Mouse (Mus musculus) layer of hippocampus, postnatal 36 days (tissue): ENCODE measurements around the gene Cyp3a57. TPM values are rescaled to one million over a fixed set of nuclear protein-coding genes. Genes with fewer than 3 reads are reported as not detected.
"Not testable (repeated sequence)": the region's sequence is repeated elsewhere in the genome, so short reads cannot be mapped to it uniquely, and the experiment has no call there.

Source experiments
- DNase-seq, 2 experiments: peaks; one replicate each; pipeline ENCODE4 v3.0.0; 2022
- total RNA-seq, 2 experiments: library from RNA; stranded (reverse); gene quantifications; 2 replicates each; pipeline ENCODE4 v1.2.3; 2021

Gene Cyp3a57
- not detected for total RNA-seq

GRCm38 (mm10) chr5:145344941-145345340 is at the start of gene Cyp3a57:
Gene Cyp3a57 (plus strand): TSS chr5:145345279.
- DNase-seq = no peak

- DNase-seq = no peak
Observed at GRCm38 (mm10) chr5:145300469-145300868, 44.6 kb upstream of the Cyp3a57 start.

- not testable (repeated sequence) for DNase-seq
Observed at GRCm38 (mm10) chr5:145301796-145302195, 43.3 kb upstream of the Cyp3a57 start.

GRCm38 (mm10) chr5:145302424-145302823 is 42.7 kb upstream of the Cyp3a57 start:
- DNase-seq = no peak

GRCm38 (mm10) chr5:145306953-145307352 is 38.1 kb upstream of the Cyp3a57 start:
- DNase-seq = not testable (repeated sequence)

GRCm38 (mm10) chr5:145307811-145308210 is 37.3 kb upstream of the Cyp3a57 start:
- not testable (repeated sequence) for DNase-seq

GRCm38 (mm10) chr5:145313845-145314244 is 31.2 kb upstream of the Cyp3a57 start:
- DNase-seq = no peak

- DNase-seq = no peak
Observed at GRCm38 (mm10) chr5:145317141-145317540, 27.9 kb upstream of the Cyp3a57 start.

- DNase-seq = not testable (repeated sequence)
Observed at GRCm38 (mm10) chr5:145338756-145339155, 6.3 kb upstream of the Cyp3a57 start.

GRCm38 (mm10) chr5:145349697-145350096 is 4.6 kb downstream of the Cyp3a57 start:
- DNase-seq = no peak

GRCm38 (mm10) chr5:145353081-145353480 is 8.0 kb downstream of the Cyp3a57 start:
- DNase-seq = no peak

- not testable (repeated sequence) for DNase-seq
Observed at GRCm38 (mm10) chr5:145415416-145415815, 70.3 kb downstream of the Cyp3a57 start.

- DNase-seq = no peak
Observed at GRCm38 (mm10) chr5:145422287-145422686, 77.2 kb downstream of the Cyp3a57 start.

- no peak for DNase-seq
Observed at GRCm38 (mm10) chr5:145431004-145431403, 85.9 kb downstream of the Cyp3a57 start.

- no peak for DNase-seq
Observed at GRCm38 (mm10) chr5:145433688-145434087, 88.6 kb downstream of the Cyp3a57 start.

Other genes with a start within 250 kb of the Cyp3a57 start
- gene Arpc1b, start 231.1 kb upstream of the Cyp3a57 start, total RNA-seq = 10 to 100 TPM; 23.4 to 26.9 TPM
- gene Pdap1, start 205.0 kb upstream of the Cyp3a57 start, total RNA-seq = 10 to 100 TPM; 88.8 to 94.5 TPM
- gene Bud31, start 204.9 kb upstream of the Cyp3a57 start, total RNA-seq = 10 to 100 TPM; 74.3 to 76.2 TPM
- gene Ptcd1, start 178.2 kb upstream of the Cyp3a57 start, total RNA-seq = 10 to 100 TPM; 23.6 to 24.7 TPM
- gene Cpsf4, start 178.1 kb upstream of the Cyp3a57 start, total RNA-seq = 10 to 100 TPM; 23.0 to 23.4 TPM
- 100 to 1,000 TPM; 262 to 270 TPM for gene Atp5j2, start 153.2 kb upstream of the Cyp3a57 start, total RNA-seq
- gene Zkscan14, start 143.4 kb upstream of the Cyp3a57 start, total RNA-seq = 10 to 100 TPM; 11.0 to 11.5 TPM
- gene Zkscan5, start 140.7 kb upstream of the Cyp3a57 start, total RNA-seq = 10 to 100 TPM; 10.8 to 11.4 TPM
- gene Zfp655, start 113.6 kb upstream of the Cyp3a57 start, total RNA-seq = 10 to 100 TPM; 24.4 to 27.4 TPM
- gene Zscan25, start 64.8 kb upstream of the Cyp3a57 start, total RNA-seq = 10 to 100 TPM; 17.2 to 19.5 TPM
- gene Cyp3a16, start 124.4 kb downstream of the Cyp3a57 start, total RNA-seq = not detected
- gene Cyp3a41b, start 239.5 kb downstream of the Cyp3a57 start, total RNA-seq = not detected